Mouse (Mus musculus) gastrocnemius, postnatal 4 days (tissue): ENCODE data around the gene 4833439L19Rik. TPM values are rescaled to one million over a fixed set of nuclear protein-coding genes. Genes with fewer than 3 reads are reported as not detected.

Source experiments
- DNase-seq, 2 experiments: peaks; one replicate each; pipeline ENCODE4 v3.0.0; 2021 to 2022; ENCODE audit warnings: low spot score in 2 of 2, mixed read lengths in 2 of 2
- total RNA-seq, 2 experiments: library from RNA; stranded (reverse); gene quantifications; 2 replicates each; pipeline ENCODE4 v1.2.3; 2021

4833439L19Rik gene
- total RNA-seq, 2 experiments from 2014 or later, result 87.7 to 93.8 TPM

DNA sequence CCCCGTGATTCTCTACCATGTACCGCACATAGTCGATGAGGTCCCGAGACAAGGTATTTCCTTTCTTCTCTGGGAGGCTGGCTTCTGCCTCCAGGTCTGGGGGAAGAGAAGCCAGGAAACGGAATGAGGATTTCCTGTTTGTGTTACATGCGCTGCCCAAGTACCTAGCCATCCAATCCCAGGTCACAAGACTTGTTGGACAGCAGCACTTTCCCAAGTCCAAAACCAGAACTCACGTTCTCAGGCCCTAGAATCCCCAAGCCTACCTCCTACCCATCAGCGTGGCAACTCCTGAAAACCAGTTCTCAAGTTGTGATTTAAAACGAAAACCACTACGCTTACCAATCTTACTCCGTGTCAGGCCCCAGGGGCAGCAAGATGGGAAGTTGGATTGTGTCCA lies 20.6 kb upstream of the 4833439L19Rik start:
- no peak for DNase-seq

DNA sequence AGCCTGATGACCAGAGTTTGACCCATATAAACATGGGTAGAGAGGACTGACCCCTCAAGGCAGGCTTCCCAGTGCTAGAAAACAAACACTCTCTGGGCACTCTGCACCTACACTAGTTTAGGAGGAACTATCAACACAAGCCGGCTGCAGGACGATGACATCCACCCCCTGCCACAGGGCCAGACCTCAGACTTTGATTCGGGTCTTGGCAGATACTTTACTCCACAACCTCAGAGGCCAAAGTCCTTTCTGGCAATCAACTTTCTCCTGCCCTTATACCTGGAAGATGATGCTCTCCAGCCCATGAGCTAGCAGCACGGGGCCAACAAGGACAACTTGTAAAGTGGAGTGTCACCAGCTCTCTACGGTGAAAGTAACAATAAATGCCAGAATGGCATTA lies 17.6 kb upstream of the 4833439L19Rik start:
- no peak for DNase-seq

DNA sequence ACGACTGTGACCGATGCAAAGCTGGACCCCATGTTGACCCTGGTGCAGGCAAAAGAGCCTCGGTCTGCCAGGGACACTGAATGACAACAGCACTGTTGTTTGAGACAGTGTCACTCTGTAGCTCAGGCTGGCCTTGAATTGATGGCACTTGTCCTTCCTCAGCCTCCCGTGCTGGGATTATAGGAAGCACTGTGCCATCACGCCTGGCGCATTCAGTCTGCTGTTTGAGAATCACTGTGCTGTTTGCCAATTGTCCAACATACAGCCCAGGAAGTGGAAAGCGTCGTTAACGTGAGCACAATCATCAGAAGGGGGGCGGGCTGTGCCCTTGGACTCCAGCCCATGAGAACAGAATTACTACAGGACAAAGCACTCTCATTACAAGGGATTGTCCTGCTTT lies 16.9 kb upstream of the 4833439L19Rik start:
- DNase-seq, result no peak

DNA sequence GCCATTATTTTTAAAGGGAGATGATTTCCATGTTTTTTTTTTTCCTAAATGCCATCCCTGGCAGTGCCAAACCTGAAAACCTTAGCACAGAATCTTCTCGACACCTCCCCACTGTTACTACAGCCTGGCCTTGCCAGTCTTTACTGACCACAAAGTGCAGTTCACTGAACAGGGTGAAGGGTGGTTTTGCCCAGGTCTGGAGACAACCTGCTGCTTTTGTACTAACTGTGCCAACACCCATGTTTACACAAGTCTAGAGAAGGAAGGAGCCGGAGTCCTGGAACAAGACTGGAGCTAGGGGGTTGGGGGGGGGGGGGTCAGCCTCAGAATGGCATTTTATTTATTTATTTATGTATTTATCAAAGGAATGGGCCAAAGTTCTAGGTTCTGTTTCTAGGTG lies 16.1 kb upstream of the 4833439L19Rik start:
- DNase-seq, result no peak

DNA sequence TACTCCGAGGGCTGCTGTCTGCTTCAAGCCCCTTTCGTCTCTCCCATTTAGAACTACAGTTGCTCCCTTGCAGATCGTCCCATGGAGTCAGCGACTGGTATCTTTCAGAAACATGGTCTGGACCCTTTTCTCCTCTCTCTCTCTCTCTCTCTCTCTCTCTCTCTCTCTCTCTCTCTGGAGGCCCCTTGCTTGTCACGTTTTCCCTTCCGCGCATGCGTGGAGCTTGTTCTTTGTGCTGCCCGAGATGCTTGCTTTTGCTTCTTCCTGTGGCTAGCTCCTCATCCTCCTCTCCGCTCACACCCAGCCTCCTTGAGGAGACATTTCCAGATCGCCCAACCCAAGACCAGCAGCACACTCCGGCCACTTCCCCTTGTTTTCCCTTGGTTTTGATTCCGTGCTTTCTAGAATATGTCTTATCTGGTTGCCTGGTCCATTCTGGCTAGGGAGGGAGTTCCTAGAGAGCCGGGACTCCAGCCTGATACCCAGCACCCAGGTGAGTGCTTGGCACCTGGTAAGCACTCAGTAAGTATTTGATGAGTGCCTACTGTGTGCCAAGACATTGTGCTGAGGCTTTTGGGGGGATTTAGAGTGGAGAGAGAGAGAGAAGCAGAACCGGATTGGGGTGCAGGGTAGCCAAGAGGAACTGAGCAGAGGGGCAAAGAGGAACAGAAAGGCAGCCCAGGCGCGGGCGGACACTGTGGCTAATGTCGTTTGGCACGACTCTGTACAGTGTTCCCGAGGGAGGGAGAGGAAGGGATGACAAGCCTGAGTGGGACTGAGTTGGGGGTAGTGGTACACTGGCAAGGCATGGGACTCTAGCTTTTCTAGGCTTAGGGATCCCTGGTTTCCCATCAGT lies 12.6 kb upstream of the 4833439L19Rik start:
- DNase-seq, result no peak

DNA sequence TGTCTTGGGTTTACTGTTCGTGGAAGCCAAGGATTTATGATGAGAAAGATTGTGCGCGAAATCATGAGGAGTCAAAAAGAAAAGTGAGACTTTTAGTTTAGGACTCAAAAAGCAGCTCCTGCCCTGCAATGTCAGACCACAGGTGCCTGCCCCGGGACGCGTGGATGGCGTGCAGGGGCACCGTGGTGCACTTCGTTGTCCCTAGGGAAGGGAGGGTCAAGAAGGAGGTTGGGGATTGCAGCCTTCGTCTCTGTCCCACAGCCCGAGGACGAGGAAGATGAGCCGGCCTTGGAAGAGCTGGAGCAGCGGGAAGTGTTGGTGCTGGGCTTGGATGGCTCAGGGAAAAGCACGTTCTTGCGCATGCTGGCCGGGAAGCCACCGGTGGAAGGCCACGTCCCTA lies 10.3 kb upstream of the 4833439L19Rik start:
- no peak for DNase-seq

DNA sequence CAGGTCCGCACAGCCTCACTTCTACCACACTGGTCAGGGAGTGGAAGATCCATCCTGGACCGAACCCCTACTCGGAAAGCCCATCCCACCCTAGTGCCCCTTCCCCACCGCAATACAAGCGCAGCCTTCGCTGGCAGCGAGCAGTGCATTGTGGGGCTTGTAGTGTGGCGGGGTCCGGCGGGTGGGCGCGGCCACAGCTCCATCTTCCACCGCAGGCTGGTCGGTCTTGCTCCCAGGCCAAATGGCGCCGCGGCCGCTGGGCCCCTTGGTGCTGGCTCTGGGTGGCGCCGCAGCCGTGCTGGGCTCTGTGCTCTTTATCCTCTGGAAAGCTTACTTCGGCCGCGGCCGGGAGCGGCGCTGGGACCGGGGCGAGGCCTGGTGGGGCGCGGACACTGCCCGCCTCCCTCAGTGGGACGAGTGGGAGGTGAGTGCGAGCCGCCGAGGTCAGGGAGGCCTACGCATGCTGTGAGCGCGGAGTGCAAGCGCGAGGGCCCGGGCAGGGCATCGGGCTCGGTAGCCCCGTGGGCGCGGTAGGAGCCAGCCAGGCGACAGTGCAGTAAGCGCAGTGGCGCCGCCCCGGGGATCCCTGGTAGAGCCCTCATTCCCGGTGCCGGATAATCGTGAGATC lies 9.7 kb upstream of the 4833439L19Rik start, which contains the start of gene Arl10:
Arl10 (plus strand) TSS at position 162 of the 628 bp plus-strand sequence.
- DNase-seq, result peak; percentile 61 to 76

DNA sequence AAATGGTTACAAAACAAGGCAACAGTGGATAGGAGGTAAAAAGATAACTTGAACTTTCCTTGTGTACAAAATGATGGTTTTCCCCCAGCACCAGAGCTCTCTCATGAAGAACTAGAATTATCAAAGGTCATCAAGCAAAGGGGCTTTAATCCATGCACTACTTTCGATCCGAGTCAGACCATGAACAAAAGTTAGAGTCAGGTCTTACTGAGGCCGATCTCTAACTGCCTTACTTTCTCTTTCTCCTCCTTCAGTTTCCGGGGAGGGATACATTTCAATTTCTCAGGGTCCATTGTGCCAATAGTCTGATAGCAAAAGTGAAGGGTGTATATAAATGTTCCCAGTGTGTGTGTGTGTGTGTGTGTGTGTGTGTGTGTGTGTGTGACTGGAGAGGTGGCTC lies 7.4 kb upstream of the 4833439L19Rik start:
- no peak for DNase-seq

DNA sequence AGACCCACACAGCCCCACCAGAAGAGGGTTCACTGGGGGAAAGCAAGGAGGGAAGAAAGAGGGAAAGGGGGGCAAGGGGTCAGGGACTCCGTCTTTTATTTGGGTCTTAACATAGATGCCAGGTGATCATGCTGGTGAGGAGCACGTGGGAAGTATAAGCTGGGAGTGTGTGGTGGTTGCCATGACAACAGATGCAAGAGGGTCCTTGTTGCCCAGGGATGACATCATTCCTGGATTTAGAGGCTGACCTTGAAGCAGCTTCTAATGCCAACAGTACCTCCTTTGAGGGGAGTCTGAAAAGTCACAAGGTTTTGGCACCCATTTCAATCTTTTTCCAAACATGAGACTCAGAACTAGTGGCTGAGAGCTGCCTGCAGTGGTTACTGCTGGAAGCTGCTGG lies 6.4 kb upstream of the 4833439L19Rik start:
- no peak for DNase-seq

DNA sequence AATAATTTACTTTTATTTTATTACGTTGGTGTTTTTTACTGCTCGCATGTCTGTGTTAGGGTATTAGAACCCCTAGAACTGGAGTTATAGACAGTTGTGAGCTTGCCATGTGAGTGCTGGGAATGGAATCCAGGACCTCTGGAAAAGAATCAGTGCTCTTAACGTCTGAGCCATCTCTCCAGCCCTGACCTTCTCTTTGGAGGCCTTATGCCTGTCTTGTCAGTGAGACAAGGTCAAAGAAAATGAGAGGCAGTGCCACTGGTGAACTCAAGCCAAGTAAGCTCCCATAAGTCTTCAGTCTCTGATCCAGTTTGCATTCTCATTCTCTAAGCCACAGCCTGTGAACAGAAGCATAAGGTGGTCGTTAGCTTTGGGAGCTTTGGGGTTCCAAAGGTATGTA lies 5.5 kb upstream of the 4833439L19Rik start:
- DNase-seq, result no peak

DNA sequence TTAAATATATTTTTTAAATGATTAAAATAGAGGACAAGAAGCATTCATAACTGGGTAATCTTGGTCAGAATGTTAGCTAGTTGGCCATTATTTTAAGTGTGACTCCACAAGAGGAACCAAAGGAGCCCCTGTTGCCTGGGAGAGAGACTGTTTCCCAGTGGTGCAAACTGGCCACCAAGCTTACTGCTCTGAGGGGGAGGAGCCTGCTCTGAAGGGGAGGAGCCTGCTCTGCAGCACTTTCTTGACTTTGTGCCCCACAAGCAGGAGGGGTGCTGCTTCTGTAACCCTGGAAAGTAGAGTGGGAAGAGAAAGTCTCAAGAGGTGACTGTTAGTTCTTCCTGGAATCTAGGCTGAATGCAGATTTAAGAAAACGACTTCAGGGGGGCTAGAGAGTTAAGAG lies 4.0 kb upstream of the 4833439L19Rik start:
- no peak for DNase-seq

DNA sequence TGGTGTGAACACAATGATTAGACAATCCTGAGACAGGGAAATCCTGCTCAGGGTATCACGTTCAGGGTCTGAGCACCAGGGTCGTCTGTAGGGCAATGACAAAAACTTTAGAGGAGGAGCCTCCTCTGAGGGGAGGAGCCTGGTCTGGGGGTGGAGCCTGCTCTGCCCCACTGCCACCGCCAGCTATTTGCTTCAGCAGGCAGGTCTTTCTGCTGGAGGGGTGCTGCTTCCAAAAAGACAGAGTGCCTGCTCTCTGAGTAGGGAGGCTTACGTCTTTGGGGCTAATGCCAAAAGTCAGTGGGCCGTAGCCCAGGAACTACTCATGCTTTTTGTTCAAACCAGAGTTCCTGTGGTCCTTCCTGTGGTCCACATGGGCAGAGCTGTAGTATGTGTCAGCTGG lies 3.1 kb upstream of the 4833439L19Rik start:
- no peak for DNase-seq

DNA sequence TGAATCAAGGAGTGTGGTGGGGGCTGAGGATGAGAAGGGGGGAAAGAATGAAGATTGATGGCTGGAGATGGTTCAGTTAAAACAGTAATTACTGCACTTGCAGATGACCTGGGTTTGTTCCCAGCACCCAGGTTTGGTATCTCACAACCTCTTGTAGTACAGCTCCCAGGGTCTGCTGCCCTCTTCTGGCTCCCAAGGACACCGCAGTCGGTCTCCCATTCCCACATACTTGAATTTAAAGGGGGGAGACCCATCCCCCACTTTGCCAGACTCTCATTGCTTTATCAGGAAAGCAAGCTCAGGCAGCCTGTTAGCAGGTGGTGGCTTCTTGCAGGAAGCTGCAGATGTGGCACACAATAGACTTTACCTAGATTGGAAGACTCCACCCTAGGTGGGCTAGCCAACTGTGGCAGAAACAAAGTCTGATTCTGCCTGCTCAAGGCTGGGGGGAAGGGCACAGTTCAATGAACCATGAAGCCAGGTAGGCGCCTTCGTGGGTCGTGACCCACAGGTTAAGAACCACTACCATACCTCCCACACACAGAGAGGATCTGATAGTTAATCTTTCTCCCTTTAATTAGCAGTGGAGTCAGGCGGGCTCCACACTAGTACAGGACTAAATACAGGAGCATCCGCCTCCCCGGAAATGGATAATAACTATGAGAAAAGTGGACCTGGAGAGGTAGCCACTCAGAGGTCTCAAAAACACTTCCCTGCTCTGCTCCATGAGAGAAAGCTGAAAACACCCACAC lies 535 bp upstream of the 4833439L19Rik start:
- no peak for DNase-seq

DNA sequence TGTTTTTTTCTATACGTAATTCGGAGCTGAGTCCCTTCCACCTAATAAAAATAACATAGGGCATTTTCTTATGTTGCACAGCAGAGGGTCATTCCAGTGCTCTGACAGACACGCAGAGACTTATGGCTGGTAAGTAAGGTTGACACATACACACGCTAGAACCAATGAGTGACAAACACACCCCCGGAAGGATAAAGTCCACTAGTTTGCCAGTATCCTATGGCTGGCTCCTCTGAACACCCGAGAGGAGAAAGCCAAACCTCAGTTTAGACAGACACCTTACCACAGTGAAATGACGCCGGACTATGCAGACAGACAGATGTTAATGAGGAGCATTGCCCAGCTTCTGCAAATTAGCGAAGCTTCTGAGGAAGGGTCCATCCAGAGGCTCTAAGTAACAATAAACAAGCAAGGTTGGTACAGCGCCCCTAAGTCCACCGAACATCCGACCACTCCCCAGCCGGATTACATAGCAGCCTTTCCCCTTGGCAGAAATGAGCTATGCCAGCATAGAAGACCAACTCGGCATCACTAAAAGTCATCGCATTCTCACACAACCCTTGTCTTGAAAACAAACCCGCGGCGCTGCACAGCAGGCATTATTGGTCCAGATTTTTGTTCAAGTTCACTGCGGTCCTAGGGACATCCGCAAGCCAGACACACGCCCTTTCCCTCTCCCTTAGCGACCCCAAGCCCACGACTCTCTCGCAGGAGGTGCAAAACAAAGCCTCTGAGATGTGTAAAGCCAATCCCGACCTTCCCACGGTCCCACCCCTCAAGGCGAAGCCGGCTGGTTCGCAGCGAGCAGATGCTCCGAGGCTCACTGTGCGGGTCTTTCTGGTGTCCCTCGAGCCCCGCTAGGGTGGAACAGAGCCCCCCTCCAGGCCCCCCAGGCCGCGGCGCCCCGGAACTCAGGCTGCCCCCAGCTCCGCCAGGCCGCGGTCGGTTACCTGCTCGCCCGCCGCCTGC lies 719 bp downstream of the 4833439L19Rik start:
- no peak for DNase-seq

DNA sequence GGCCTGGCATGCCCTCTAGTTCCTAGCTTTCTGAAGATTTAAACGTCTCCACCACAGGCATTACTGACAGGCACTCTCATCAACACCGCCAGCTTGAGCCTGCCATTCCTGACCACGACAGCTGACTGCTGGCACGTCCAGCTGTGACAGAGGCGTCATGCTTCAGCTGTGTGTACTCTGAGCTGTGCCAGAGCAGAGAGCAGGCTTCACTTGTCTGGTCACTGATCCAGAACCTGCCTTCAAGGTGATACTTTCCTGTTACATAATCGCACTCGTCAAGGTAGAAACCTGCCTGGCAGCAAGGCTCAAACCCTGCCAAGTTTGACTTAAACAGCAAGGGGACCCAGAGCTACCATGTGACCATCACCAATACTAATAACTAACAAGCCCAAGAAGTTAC lies 2.7 kb downstream of the 4833439L19Rik start:
- no peak for DNase-seq

DNA sequence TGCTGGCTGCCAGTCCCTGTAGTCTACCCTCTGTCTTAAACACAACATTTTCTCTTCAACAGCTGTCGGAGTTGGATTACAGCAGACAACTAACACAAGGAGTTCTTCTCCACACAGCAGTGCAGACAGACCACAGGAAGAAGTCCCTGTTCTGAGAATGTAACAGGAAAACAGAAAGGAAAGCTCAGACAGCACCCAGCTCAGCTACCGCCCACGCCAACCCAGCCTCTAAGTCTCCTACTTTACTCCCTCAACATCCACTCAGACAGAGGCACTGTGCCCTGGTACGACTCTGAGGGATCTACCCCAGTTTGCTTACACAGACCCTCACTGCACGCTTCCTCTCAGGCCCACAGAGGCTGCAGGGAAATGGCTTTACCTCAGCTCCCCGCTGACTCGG lies 4.6 kb downstream of the 4833439L19Rik start:
- no peak for DNase-seq

DNA sequence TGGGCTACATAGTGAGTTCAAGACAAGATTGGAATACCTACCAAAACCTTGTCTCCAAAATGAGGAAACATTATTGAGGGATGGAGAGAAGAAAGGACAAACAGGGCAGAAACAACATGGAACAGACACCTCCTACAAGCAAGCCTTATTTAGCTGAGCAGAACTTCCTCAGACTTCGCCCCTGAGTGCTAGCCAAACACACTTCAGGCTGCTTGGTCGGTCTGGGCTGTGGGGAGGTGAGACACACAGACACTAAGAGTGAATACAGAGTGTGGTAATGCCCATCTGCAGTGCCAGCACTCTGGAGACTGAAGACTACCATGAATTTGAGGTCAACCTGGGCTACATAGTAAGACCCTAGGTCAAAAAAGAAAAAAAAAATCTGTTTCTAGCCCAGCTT lies 5.6 kb downstream of the 4833439L19Rik start:
- no peak for DNase-seq

DNA sequence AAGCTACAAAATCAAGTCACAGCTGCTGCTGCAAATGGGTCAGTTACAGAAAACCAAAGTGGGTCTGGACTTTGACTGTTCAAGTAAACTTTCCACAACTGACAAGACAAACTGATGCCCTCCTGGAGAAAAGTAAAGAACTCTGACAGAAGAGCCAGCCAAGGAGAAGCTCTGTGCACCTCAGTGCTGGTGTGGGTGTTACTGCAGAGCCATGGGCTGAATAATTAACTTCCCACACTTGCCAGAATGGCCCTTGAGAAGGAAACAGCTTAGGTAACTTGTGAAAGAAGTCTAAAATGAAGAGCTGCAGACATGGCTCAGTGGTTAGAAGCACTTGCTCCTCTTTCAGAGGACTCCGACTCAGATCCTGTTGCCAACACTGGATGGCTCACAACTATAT lies 7.6 kb downstream of the 4833439L19Rik start:
- no peak for DNase-seq

DNA sequence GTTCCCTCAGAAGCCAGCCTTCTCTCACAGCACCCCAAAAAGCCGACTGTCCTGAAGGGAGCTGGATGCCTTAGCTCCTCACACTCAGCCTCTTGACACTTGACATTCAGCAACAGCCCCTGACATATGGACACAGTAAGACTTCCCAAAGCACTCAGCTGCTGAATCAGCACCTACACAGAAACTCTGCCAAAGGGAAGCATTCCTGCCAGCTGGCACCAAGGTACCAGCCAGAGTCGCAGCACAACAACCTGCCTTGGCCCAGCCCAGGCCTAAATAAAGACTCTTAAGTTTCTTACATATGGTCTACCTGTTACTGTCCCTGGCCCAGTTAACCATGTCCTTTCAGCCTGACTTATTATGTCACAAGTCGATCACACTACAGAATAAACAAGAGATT lies 8.4 kb downstream of the 4833439L19Rik start:
- no peak for DNase-seq

DNA sequence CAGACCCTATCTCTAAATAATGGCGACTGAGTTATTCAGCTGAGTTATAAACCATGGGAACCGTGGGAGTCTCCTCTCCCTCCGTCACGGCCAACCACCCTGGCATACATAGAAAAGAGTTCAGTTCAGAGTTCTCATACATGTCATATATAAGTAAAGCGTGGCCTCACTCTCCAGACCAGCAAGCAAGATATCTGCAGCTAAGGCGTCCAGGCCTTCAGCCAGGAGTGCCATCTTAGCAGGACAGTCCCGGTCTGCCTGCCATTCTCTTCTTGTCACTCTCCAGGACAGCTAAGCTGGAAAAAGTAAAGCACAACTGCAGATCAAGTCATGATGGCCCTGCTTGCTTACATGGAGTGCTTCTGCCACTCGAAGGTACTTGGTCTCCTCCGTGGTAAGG lies 9.1 kb downstream of the 4833439L19Rik start:
- no peak for DNase-seq

DNA sequence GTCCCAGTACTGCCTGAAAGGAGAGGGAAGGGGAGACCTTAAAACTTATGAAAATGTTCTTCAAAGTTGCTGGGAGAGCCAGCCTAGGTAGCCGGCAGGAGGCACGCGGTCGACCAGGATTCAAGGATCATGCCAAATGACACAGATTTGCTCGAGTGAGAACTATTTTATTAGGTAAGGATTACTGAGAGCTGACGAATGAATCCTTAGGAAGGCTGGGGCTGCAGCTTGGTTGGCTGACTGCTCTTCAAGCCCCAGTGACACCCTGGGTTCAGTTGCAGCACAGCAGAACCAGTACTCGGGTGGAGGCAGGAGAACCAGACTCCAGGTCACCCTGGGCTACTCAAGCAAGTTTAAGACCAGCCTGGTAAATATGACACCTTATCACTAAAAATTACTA lies 17.2 kb downstream of the 4833439L19Rik start:
- DNase-seq, result no peak
